13 mouse cellular contexts compared by ENCODE assay signal in genomic region chr6:112971116-112971768, GRCm38 (mm10). TPM values are rescaled to one million over a fixed set of nuclear protein-coding genes. Genes with fewer than 3 reads are reported as not detected.
A peak's percentile ranks its signal among the peaks of the same experiment; 100 is the strongest.
DNase-seq lines count a peak whose midpoint lies in the region; ATAC-seq and TF ChIP-seq lines count a peak whose summit lies in the region.
"Had no signal": no experiment of that assay in that cellular context is flagged by ENCODE, and none has a peak within 500 bp of the region (broad histone marks: within the 10 kb centered on the region; RNA-seq: fewer than 3 reads in every experiment).

No protein-coding gene starts in this region.

- TF ChIP-seq CTCF in liver, embryonic 14.5 days (IDR thresholded peaks at IDR 0.05; ENCODE audit: low read depth), result no peak

- H3K36me3 ChIP-seq in neural tube, embryonic 11.5 days (ENCODE audit: control insufficient read depth, insufficient read depth, low read length), result no peaks in the 10 kb centered on the region
- no peaks in the 10 kb centered on the region for H3K36me3 ChIP-seq in forebrain, embryonic 12.5 days (replicated peaks)
- no peaks in the 10 kb centered on the region for H3K36me3 ChIP-seq in liver, embryonic 14.5 days (replicated peaks; ENCODE audit: control insufficient read depth, insufficient read depth, low read depth)
- H3K36me3 ChIP-seq in neural tube, embryonic 14.5 days (ENCODE audit: control insufficient read depth, insufficient read depth, low read length), result no peaks in the 10 kb centered on the region
- H3K36me3 ChIP-seq: heart, embryonic 15.5 days; lung, embryonic 15.5 days had no signal

- H3K4me2 ChIP-seq in neural tube, embryonic 11.5 days (ENCODE audit: low read depth), result no peak overlapping the region
- H3K4me2 ChIP-seq in forebrain, embryonic 12.5 days, result peak overlapping the region; percentile 37
- H3K4me2 ChIP-seq in liver, embryonic 14.5 days (ENCODE audit: low read depth), result peak overlapping the region; percentile 22; the same call in 1 of the 2 replicates
- no peak overlapping the region for H3K4me2 ChIP-seq in neural tube, embryonic 14.5 days (ENCODE audit: low read depth, low read length)
- H3K4me2 ChIP-seq: heart, embryonic 15.5 days; lung, embryonic 15.5 days had no signal

- no peak overlapping the region; the same call in 1 of the 2 replicates for H3K9ac ChIP-seq in neural tube, embryonic 11.5 days (ENCODE audit: low read length)
- no peak overlapping the region for H3K9ac ChIP-seq in forebrain, embryonic 12.5 days
- H3K9ac ChIP-seq in liver, embryonic 14.5 days (replicated peaks), result no peak overlapping the region
- H3K9ac ChIP-seq in neural tube, embryonic 14.5 days (replicated peaks; ENCODE audit: low read depth, low read length), result no peak overlapping the region
- H3K9ac ChIP-seq: heart, embryonic 15.5 days; lung, embryonic 15.5 days had no signal

- H3K4me3 ChIP-seq in neural tube, embryonic 11.5 days (ENCODE audit: low read depth, low read length), result no peak overlapping the region
- no peak overlapping the region for H3K4me3 ChIP-seq in forebrain, embryonic 12.5 days (replicated peaks)
- H3K4me3 ChIP-seq in liver, embryonic 14.5 days (ENCODE audit: insufficient read depth in 1 of 2, low read depth in 2 of 2, low read length in 2 of 2), result no peak overlapping the region
- no peak overlapping the region for H3K4me3 ChIP-seq in neural tube, embryonic 14.5 days (ENCODE audit: low read depth, low read length)
- H3K4me3 ChIP-seq: heart, embryonic 15.5 days; lung, embryonic 15.5 days had no signal

- peaks cover 26% of the 10 kb centered on the region for H3K4me1 ChIP-seq in neural tube, embryonic 11.5 days (ENCODE audit: control insufficient read depth, insufficient read depth, low read length)
- H3K4me1 ChIP-seq in forebrain, embryonic 12.5 days, result peaks cover 51% of the 10 kb centered on the region
- peaks cover 0 to 17% of the 10 kb centered on the region in 2 experiments; a peak in 2 of 4 replicates for H3K4me1 ChIP-seq in liver, embryonic 14.5 days (replicated peaks; ENCODE audit: control insufficient read depth in 2 of 2, insufficient read depth in 2 of 2, low read length in 1 of 2)
- peaks cover 31% of the 10 kb centered on the region for H3K4me1 ChIP-seq in neural tube, embryonic 14.5 days (ENCODE audit: control insufficient read depth, insufficient read depth, low read length)

- no peak for ATAC-seq in neural tube, embryonic 11.5 days (ENCODE audit: insufficient read depth, low FRiP score, low TSS enrichment)
- ATAC-seq in forebrain, embryonic 12.5 days (ENCODE audit: low FRiP score), result 0 out of 2 replicates have a peak, but pooled peaks have one; percentile 0
- no peak for ATAC-seq in liver, embryonic 14.5 days (ENCODE audit: insufficient read depth)
- no peak for ATAC-seq in neural tube, embryonic 14.5 days (ENCODE audit: low read depth)
- ATAC-seq: activated CD4-positive, CD25-positive, alpha-beta regulatory T cell, adult 4 months had no signal

- 0 out of 2 replicates have a peak overlapping the region, but pooled peaks have one; percentile 71 for H3K27ac ChIP-seq in neural tube, embryonic 11.5 days (ENCODE audit: low read depth, low read length)
- peak overlapping the region; percentile 91 for H3K27ac ChIP-seq in forebrain, embryonic 12.5 days
- H3K27ac ChIP-seq in liver, embryonic 14.5 days, result no peak overlapping the region
- H3K27ac ChIP-seq in neural tube, embryonic 14.5 days (ENCODE audit: low read depth, low read length), result peak overlapping the region; percentile 55
- H3K27ac ChIP-seq: heart, embryonic 15.5 days; kidney, postnatal 0 days; lung, embryonic 15.5 days had no signal

- H3K9me3 ChIP-seq in neural tube, embryonic 11.5 days (ENCODE audit: control insufficient read depth, low read length), result 0 out of 2 replicates have a peak, but pooled peaks cover 2% of the 10 kb centered on the region
- H3K9me3 ChIP-seq in forebrain, embryonic 12.5 days, result no peaks in the 10 kb centered on the region
- no peaks in the 10 kb centered on the region for H3K9me3 ChIP-seq in liver, embryonic 14.5 days (ENCODE audit: control insufficient read depth, low read length)
- H3K9me3 ChIP-seq in neural tube, embryonic 14.5 days (ENCODE audit: control insufficient read depth, low read length), result no peaks in the 10 kb centered on the region
- H3K9me3 ChIP-seq: heart, embryonic 15.5 days; lung, embryonic 15.5 days had no signal

- no peak for DNase-seq in neural tube, embryonic 11.5 days (ENCODE audit: low spot score)
- no peak for DNase-seq in neural tube, embryonic 10.5 days (ENCODE audit: extremely low spot score, low spot score)
- DNase-seq in liver, embryonic 14.5 days (ENCODE audit: low read depth in 3 of 3, low spot score in 3 of 3), result no peak
- no peak for DNase-seq in cerebellum, postnatal 14 days
- no peak for DNase-seq in adrenal gland, postnatal 25 days
- no peak for DNase-seq in lung, postnatal 4 days
- DNase-seq: thymus, adult 2 months had no signal

- no peaks in the 10 kb centered on the region for H3K27me3 ChIP-seq in neural tube, embryonic 11.5 days (ENCODE audit: control insufficient read depth, insufficient read depth, low read length)
- H3K27me3 ChIP-seq in forebrain, embryonic 12.5 days, result no peaks in the 10 kb centered on the region
- no peaks in the 10 kb centered on the region for H3K27me3 ChIP-seq in liver, embryonic 14.5 days (ENCODE audit: control insufficient read depth, insufficient read depth, low read length)
- H3K27me3 ChIP-seq in neural tube, embryonic 14.5 days (ENCODE audit: control insufficient read depth, insufficient read depth, low read length), result no peaks in the 10 kb centered on the region
- H3K27me3 ChIP-seq: heart, embryonic 15.5 days; lung, embryonic 15.5 days had no signal

- no peak for TF ChIP-seq EP300 in liver, embryonic 14.5 days (IDR thresholded peaks at IDR 0.05; ENCODE audit: low read depth)

- WGBS in neural tube, embryonic 11.5 days, result 45% methylated on average over 6 of the region's 6 CpGs
- WGBS in forebrain, embryonic 12.5 days, result 25% methylated on average over 6 of the region's 6 CpGs
- WGBS in liver, embryonic 14.5 days (ENCODE audit: insufficient replicate concordance), result 53% methylated on average over 6 of the region's 6 CpGs
- WGBS in neural tube, embryonic 14.5 days, result 27% methylated on average over 6 of the region's 6 CpGs

RNA-seq across cellular contexts. Expression of gene Srgap3, which starts 24.2 kb away (rescaled TPM):
- 37.4 and 42.0 TPM in 2 replicates for polyA plus RNA-seq in neural tube, embryonic 11.5 days (2014; fragmentation: Nextera tagmentation; extraction: Ambion mirVana)
- polyA plus RNA-seq in forebrain, embryonic 12.5 days (2016; fragmentation: Nextera tagmentation; extraction: Ambion mirVana), result 36.6 and 39.9 TPM in 2 replicates
- polyA plus RNA-seq in liver, embryonic 14.5 days (2012; rRNA removed), result 0.26 and 0.27 TPM in 2 replicates
- 0.20 and 0.35 TPM in 2 replicates for polyA plus RNA-seq in liver, embryonic 14.5 days (2014; fragmentation: Nextera tagmentation; extraction: Ambion mirVana)
- polyA plus RNA-seq in neural tube, embryonic 14.5 days (2014; fragmentation: Nextera tagmentation; extraction: Ambion mirVana), result 44.7 and 68.2 TPM in 2 replicates
- total RNA-seq in adrenal gland, postnatal 25 days (2021), result 22.0 and 25.1 TPM in 2 replicates

Comparison
In these comparisons a context has a peak if more than half of its experiments do, and no peak if none do; other contexts are left out.
1. H3K4me2 ChIP-seq: peak in forebrain, embryonic 12.5 days (single experiment) and liver, embryonic 14.5 days (single experiment); none in neural tube, embryonic 11.5 days (single experiment) and neural tube, embryonic 14.5 days (single experiment).
2. RNA of gene Srgap3, which starts 24.2 kb away (polyA plus RNA-seq): 44.7 to 68.2 TPM in neural tube, embryonic 14.5 days, 36.6 to 39.9 TPM in forebrain, embryonic 12.5 days and 37.4 to 42.0 TPM in neural tube, embryonic 11.5 days; 0.20 to 0.35 TPM in liver, embryonic 14.5 days; every median in the first group is over 10 times any median in the second.